In genomic region chr7:67910528-67910927, GRCm38 (mm10) we compare ENCODE assay signal across 7 mouse cellular contexts. TPM values are rescaled to one million over a fixed set of nuclear protein-coding genes. Genes with fewer than 3 reads are reported as not detected.
A peak's percentile ranks its signal among the peaks of the same experiment; 100 is the strongest.
DNase-seq lines count a peak whose midpoint lies in the region; ATAC-seq and TF ChIP-seq lines count a peak whose summit lies in the region.

No protein-coding gene starts in this region.

- whole genome bisulfite sequencing in heart, embryonic 12.5 days, result 21% methylated on average over 10 of the region's 10 CpGs
- 9% methylated on average over 10 of the region's 10 CpGs for WGBS in limb, embryonic 14.5 days

- H3K4me2 ChIP-seq in heart, embryonic 12.5 days, result peak overlapping the region; percentile 38
- H3K4me2 ChIP-seq in limb, embryonic 14.5 days (replicated peaks; ENCODE audit: low read depth, low read length, severe bottlenecking), result peak overlapping the region; percentile 45

- H3K27ac ChIP-seq in heart, embryonic 12.5 days (ENCODE audit: poor library complexity, severe bottlenecking), result peak overlapping the region; percentile 80
- H3K27ac ChIP-seq in limb, embryonic 14.5 days (replicated peaks; ENCODE audit: low read depth, low read length), result peak overlapping the region; percentile 85

- no peak overlapping the region for H3K9ac ChIP-seq in heart, embryonic 12.5 days
- H3K9ac ChIP-seq in limb, embryonic 14.5 days (ENCODE audit: low read depth, low read length, severe bottlenecking), result peak overlapping the region; percentile 50; the same call in 1 of the 2 replicates

- no peak overlapping the region for H3K4me3 ChIP-seq in heart, embryonic 12.5 days
- H3K4me3 ChIP-seq in limb, embryonic 14.5 days (replicated peaks; ENCODE audit: low read length), result peak overlapping the region; percentile 14

- no peaks in the 10 kb centered on the region for H3K27me3 ChIP-seq in heart, embryonic 12.5 days (replicated peaks)
- H3K27me3 ChIP-seq in limb, embryonic 14.5 days (ENCODE audit: control insufficient read depth, insufficient read depth, low read length), result no peaks in the 10 kb centered on the region

- TF ChIP-seq POLR2A in limb, embryonic 14.5 days (IDR thresholded peaks at IDR 0.05; ENCODE audit: borderline replicate concordance, extremely low read depth, insufficient read depth, insufficient read length), result no peak

- H3K9me3 ChIP-seq in heart, embryonic 12.5 days (replicated peaks), result no peaks in the 10 kb centered on the region
- H3K9me3 ChIP-seq in limb, embryonic 14.5 days (ENCODE audit: control insufficient read depth, low read length), result no peaks in the 10 kb centered on the region

- H3K36me3 ChIP-seq in heart, embryonic 12.5 days, result no peaks in the 10 kb centered on the region
- no peaks in the 10 kb centered on the region for H3K36me3 ChIP-seq in limb, embryonic 14.5 days (ENCODE audit: control insufficient read depth, insufficient read depth, low read length)

- DNase-seq in 3T3-L1 (ENCODE audit: low read depth, low spot score), result peak; percentile 19
- peak; percentile 44 for DNase-seq in brain, adult 2 months (ENCODE audit: low read depth, low spot score)
- peak; percentile 85 for DNase-seq in limb, embryonic 14.5 days (ENCODE audit: low spot score)
- DNase-seq in cerebellum, adult 11 months, result no peak
- no peak for DNase-seq in adrenal gland, adult 18-20 months (ENCODE audit: low spot score in 2 of 2)
- DNase-seq in thymus, postnatal 4 days, result no peak

- 0 out of 2 replicates have a peak, but pooled peaks have one; percentile 51 for ATAC-seq in heart, embryonic 12.5 days (ENCODE audit: insufficient number of reproducible peaks, low FRiP score)
- peak; percentile 88 for ATAC-seq in limb, embryonic 14.5 days (ENCODE audit: low FRiP score, low read depth)

- H3K4me1 ChIP-seq in heart, embryonic 12.5 days (replicated peaks), result peaks cover 29% of the 10 kb centered on the region
- H3K4me1 ChIP-seq in limb, embryonic 14.5 days (ENCODE audit: control insufficient read depth, insufficient read depth, low read length), result peaks cover 22% of the 10 kb centered on the region

RNA-seq across cellular contexts. Expression of gene Igf1r, which starts 42.1 kb away (rescaled TPM):
- polyA plus RNA-seq in heart, embryonic 12.5 days (2016; fragmentation: Nextera tagmentation; extraction: Ambion mirVana), result 25.6 and 27.5 TPM in 2 replicates
- polyA plus RNA-seq in limb, embryonic 14.5 days (2012; rRNA removed), result 34.6 and 41.1 TPM in 2 replicates
- polyA plus RNA-seq in limb, embryonic 14.5 days (2014; fragmentation: Nextera tagmentation; extraction: Ambion mirVana), result 22.5 and 26.9 TPM in 2 replicates
- total RNA-seq in adrenal gland, adult 18-20 months (2021), result 100 to 1,000 TPM in 1 of 2 experiments, 10 to 100 TPM in 1; 56.6 to 128 TPM

Comparison
In these comparisons a context has a peak if more than half of its experiments do, and no peak if none do; other contexts are left out.
1. DNase-seq: peak in 3T3-L1 (single experiment), brain, adult 2 months (single experiment) and limb, embryonic 14.5 days (single experiment); none in cerebellum, adult 11 months (single experiment), adrenal gland, adult 18-20 months (0 of 2) and thymus, postnatal 4 days (single experiment).